Mouse (Mus musculus): ENCODE measurements at regions not wholly inside any gene's neighbourhood (a gene's known extent, or its start where the extent isn't known, plus 50 kb on each side); places are given as distances from the start of the nearest gene placed in this dataset.

DNA sequence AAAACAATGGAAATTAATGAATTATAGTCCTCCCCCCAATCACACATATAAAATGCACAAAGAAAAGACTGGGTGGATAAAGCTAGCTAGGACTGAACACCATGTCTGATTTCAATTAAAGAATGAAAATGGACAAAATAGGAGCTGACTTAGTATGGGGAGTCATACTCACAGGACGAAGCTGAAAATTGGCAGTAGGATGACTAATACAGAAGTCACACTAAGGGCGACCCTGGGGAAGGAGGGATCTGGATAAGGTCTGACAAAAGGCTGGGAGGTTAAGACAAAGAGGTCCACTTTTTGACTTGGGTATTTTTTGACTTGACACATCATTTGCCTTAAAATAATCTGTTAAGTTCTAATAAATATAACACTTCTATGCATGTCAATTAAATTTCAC, 170.2 kb upstream of the Rfx3 start:
- no peak for ATAC-seq
- Histone ChIP-seq H3K9ac (ENCODE audit: low read depth, low read length) (no peak overlapping the region), H3K4me1 (ENCODE audit: control insufficient read depth, insufficient read depth, low read length) (no peaks in the 10 kb centered on the region), H3K4me3 (ENCODE audit: low read length) (no peak overlapping the region), H3K27ac (ENCODE audit: low read length) (no peak overlapping the region), H3K4me2 (ENCODE audit: low read depth, low read length) (no peak overlapping the region), H3K9me3 (ENCODE audit: control insufficient read depth, low read length) (0 out of 2 replicates have a peak, but pooled peaks cover 5% of the 10 kb centered on the region), H3K36me3 (ENCODE audit: control insufficient read depth, insufficient read depth, low read length) (no peaks in the 10 kb centered on the region), H3K27me3 (replicated peaks; ENCODE audit: control insufficient read depth, insufficient read depth, low read length) (no peaks in the 10 kb centered on the region)
- 83% methylated on average over 2 of the region's 2 CpGs for WGBS

GRCm38 (mm10) chr19:28178114-28178513, 167.1 kb upstream of the Rfx3 start:
- ATAC-seq: no peak
- H3K9me3 ChIP-seq (ENCODE audit: control insufficient read depth, low read length): 0 out of 2 replicates have a peak, but pooled peaks cover 5% of the 10 kb centered on the region
- H3K4me3 ChIP-seq (ENCODE audit: low read length): no peak overlapping the region
- H3K9ac ChIP-seq (ENCODE audit: low read depth, low read length): no peak overlapping the region
- WGBS: 81% methylated on average over 6 of the region's 6 CpGs
- H3K4me1 ChIP-seq (ENCODE audit: control insufficient read depth, insufficient read depth, low read length): no peaks in the 10 kb centered on the region
- H3K27me3 ChIP-seq (replicated peaks; ENCODE audit: control insufficient read depth, insufficient read depth, low read length): no peaks in the 10 kb centered on the region
- no peaks in the 10 kb centered on the region for H3K36me3 ChIP-seq (ENCODE audit: control insufficient read depth, insufficient read depth, low read length)
- no peak overlapping the region for H3K4me2 ChIP-seq (ENCODE audit: low read depth, low read length)
- no peak overlapping the region for H3K27ac ChIP-seq (ENCODE audit: low read length)

DNA sequence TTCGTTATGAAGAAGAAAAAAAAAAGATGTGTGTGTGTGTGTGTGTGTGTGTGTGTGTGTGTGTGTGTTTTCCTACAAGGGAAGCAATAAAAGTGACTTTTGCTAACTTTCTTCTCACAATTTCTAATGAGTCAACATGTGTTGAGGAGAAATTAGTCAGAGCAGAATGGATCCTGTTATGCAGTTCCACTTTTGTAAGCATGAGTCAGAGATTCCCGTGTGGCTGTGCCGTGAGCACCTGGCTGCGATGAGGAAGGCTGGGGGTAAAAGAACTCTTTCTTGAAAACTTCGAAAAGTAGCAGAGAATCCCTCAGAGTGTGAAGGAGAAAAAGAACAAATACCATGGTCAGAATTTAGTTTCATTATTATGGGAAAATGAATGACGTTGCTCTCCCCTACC, 165.9 kb upstream of the Rfx3 start:
- 88% methylated on average over 6 of the region's 6 CpGs for WGBS
- H3K4me3 ChIP-seq (ENCODE audit: low read length): no peak overlapping the region
- 0 out of 2 replicates have a peak, but pooled peaks cover 5% of the 10 kb centered on the region for H3K9me3 ChIP-seq (ENCODE audit: control insufficient read depth, low read length)
- no peaks in the 10 kb centered on the region for H3K4me1 ChIP-seq (ENCODE audit: control insufficient read depth, insufficient read depth, low read length)
- no peak overlapping the region for H3K4me2 ChIP-seq (ENCODE audit: low read depth, low read length)
- no peak for ATAC-seq
- H3K27me3 ChIP-seq (replicated peaks; ENCODE audit: control insufficient read depth, insufficient read depth, low read length): no peaks in the 10 kb centered on the region
- no peaks in the 10 kb centered on the region for H3K36me3 ChIP-seq (ENCODE audit: control insufficient read depth, insufficient read depth, low read length)
- H3K9ac ChIP-seq (ENCODE audit: low read depth, low read length): no peak overlapping the region
- H3K27ac ChIP-seq (ENCODE audit: low read length): no peak overlapping the region

DNA sequence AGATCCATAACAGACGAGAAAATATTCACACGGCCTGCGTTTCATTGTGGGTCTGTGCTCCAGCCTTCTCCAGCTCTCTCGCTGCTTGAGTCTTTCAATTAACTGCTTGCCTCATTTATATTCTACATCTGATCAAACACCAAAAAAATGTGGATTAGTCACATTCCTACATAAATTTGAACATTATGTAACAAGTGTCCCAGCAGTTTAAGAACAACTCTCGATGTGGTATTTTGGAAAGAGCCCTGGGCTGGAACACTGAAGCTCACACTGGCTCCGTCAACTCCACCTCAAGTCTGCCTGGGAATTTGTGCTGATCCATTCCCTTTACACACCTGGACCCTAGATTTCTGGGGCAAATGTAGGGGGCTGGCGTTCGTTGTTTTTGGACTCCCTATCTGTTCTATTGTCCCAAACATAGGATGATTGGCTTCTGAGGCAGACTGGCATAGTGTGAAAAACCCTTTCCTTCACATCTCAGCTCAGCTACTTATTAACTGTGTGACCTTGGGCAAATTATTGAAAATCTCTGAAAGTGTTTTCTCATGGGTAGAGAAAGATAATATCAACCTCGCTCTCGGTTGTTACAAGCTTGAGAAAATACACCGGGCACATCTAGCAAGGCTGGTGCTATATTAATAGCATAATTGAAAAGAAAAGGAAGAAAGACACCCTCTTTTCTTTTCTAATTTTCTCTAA, 161.0 kb upstream of the Rfx3 start:
- H3K36me3 ChIP-seq (ENCODE audit: control insufficient read depth, insufficient read depth, low read length): no peaks in the 10 kb centered on the region
- H3K9ac ChIP-seq (ENCODE audit: low read depth, low read length): no peak overlapping the region
- no peaks in the 10 kb centered on the region for H3K4me1 ChIP-seq (ENCODE audit: control insufficient read depth, insufficient read depth, low read length)
- 88% methylated on average over 11 of the region's 11 CpGs for WGBS
- no peak overlapping the region for H3K4me2 ChIP-seq (ENCODE audit: low read depth, low read length)
- no peak overlapping the region for H3K27ac ChIP-seq (ENCODE audit: low read length)
- no peaks in the 10 kb centered on the region for H3K27me3 ChIP-seq (replicated peaks; ENCODE audit: control insufficient read depth, insufficient read depth, low read length)
- H3K9me3 ChIP-seq (ENCODE audit: control insufficient read depth, low read length): no peaks in the 10 kb centered on the region
- H3K4me3 ChIP-seq (ENCODE audit: low read length): no peak overlapping the region
- no peak for ATAC-seq

DNA sequence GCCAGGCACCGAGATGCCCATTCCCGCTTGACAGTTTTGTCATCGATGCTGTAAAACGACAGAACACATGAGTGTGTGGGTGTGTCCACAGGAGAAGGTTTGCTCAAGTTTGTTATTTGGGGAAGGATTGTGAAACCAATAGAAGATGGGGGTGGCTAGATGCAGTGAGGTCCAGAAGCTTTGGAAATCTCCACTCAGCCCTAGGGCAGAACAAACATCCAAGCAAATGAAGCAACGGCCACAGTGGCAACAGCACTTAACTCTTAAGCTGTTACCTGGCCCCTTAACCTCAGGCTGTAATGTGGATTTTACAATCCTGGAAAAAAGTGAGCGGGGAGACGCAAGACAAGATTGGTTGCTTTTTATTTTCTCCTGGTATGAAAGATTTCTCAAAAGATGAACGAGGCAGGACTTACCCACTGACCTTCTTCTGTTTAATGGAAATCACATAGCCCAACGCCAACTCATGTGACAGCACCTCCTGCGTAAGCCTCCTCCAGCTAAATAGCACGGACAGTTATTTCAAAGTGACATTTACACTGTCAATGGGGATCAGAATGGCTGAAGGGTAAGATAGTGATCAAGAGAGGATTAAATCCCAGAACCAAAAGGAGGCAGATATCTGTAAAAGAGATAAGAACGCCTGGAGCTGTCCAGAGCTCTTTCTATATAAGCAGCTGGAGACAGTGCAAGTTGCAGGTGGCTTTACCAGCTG, 156.6 kb upstream of the Rfx3 start:
- no peaks in the 10 kb centered on the region for H3K27me3 ChIP-seq (replicated peaks; ENCODE audit: control insufficient read depth, insufficient read depth, low read length)
- H3K36me3 ChIP-seq (ENCODE audit: control insufficient read depth, insufficient read depth, low read length): no peaks in the 10 kb centered on the region
- H3K9ac ChIP-seq (ENCODE audit: low read depth, low read length): no peak overlapping the region
- H3K4me2 ChIP-seq (ENCODE audit: low read depth, low read length): no peak overlapping the region
- no peak overlapping the region for H3K27ac ChIP-seq (ENCODE audit: low read length)
- WGBS: 71% methylated on average over 12 of the region's 12 CpGs
- ATAC-seq: no peak
- H3K4me1 ChIP-seq (ENCODE audit: control insufficient read depth, insufficient read depth, low read length): no peaks in the 10 kb centered on the region
- H3K9me3 ChIP-seq (ENCODE audit: control insufficient read depth, low read length): no peaks in the 10 kb centered on the region
- no peak overlapping the region for H3K4me3 ChIP-seq (ENCODE audit: low read length)

GRCm38 (mm10) chr19:28166626-28167025, 155.7 kb upstream of the Rfx3 start:
- no peak overlapping the region for H3K27ac ChIP-seq (ENCODE audit: low read length)
- H3K9me3 ChIP-seq (ENCODE audit: control insufficient read depth, low read length): no peaks in the 10 kb centered on the region
- no peak overlapping the region for H3K4me2 ChIP-seq (ENCODE audit: low read depth, low read length)
- no peak for ATAC-seq
- H3K36me3 ChIP-seq (ENCODE audit: control insufficient read depth, insufficient read depth, low read length): no peaks in the 10 kb centered on the region
- 86% methylated on average over 7 of the region's 7 CpGs for WGBS
- H3K27me3 ChIP-seq (replicated peaks; ENCODE audit: control insufficient read depth, insufficient read depth, low read length): no peaks in the 10 kb centered on the region
- no peaks in the 10 kb centered on the region for H3K4me1 ChIP-seq (ENCODE audit: control insufficient read depth, insufficient read depth, low read length)
- H3K4me3 ChIP-seq (ENCODE audit: low read length): no peak overlapping the region
- no peak overlapping the region for H3K9ac ChIP-seq (ENCODE audit: low read depth, low read length)

DNA sequence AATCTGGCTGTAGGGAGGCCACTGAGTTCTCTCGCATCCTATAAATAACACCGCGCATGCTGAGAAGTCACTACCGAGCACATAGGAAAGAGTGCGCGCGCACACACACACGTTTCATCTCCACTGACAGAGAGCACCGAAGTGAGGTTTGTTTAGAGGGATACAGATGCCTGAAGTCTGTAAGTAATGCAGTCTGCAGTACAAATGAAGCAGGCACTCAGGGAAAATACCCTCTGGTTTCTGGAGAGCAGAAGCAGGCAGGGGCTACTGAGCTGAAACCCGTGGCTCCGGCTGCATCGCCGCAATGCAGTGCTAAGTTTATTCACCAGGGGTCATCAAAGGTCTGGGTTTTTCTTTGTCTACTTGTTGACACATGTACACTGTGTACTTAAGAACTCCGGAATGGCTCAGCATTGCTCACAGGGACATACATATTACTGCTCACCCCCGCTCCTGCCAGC, 155.0 kb upstream of the Rfx3 start:
- Histone ChIP-seq H3K4me3 (ENCODE audit: low read length) (peak overlapping the region; percentile 29; the same call in 1 of the 2 replicates), H3K9ac (ENCODE audit: low read depth, low read length) (no peak overlapping the region; the same call in 1 of the 2 replicates), H3K27me3 (replicated peaks; ENCODE audit: control insufficient read depth, insufficient read depth, low read length) (no peaks in the 10 kb centered on the region), H3K4me2 (ENCODE audit: low read depth, low read length) (peak overlapping the region; percentile 45), H3K9me3 (ENCODE audit: control insufficient read depth, low read length) (no peaks in the 10 kb centered on the region), H3K36me3 (ENCODE audit: control insufficient read depth, insufficient read depth, low read length) (no peaks in the 10 kb centered on the region), H3K27ac (ENCODE audit: low read length) (no peak overlapping the region), H3K4me1 (ENCODE audit: control insufficient read depth, insufficient read depth, low read length) (no peaks in the 10 kb centered on the region)
- WGBS: 29% methylated on average over 15 of the region's 15 CpGs
- peak; percentile 80 for ATAC-seq

DNA sequence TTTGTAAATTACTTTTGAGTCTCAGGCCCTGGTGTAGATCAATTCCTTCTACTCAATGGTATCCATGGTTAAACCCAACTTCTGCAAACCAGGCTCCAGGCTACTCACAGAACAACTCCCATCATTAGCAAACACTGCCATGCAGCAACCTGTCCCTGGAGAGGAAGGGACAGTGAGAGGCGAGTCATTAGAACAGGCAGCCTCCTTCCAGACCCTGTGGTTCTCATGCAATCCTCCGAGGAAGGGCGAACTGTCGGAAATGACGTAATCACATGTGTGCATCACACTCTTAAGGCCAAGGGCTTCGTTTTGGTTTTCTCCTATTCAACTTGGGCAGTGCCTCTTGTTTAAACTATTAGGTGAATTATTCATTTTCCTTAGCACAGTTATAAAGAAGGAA, 152.2 kb upstream of the Rfx3 start:
- Histone ChIP-seq H3K4me1 (ENCODE audit: control insufficient read depth, insufficient read depth, low read length) (no peaks in the 10 kb centered on the region), H3K36me3 (ENCODE audit: control insufficient read depth, insufficient read depth, low read length) (no peaks in the 10 kb centered on the region), H3K4me2 (ENCODE audit: low read depth, low read length) (no peak overlapping the region), H3K4me3 (ENCODE audit: low read length) (no peak overlapping the region), H3K27ac (ENCODE audit: low read length) (no peak overlapping the region), H3K27me3 (replicated peaks; ENCODE audit: control insufficient read depth, insufficient read depth, low read length) (no peaks in the 10 kb centered on the region), H3K9ac (ENCODE audit: low read depth, low read length) (no peak overlapping the region), H3K9me3 (ENCODE audit: control insufficient read depth, low read length) (no peaks in the 10 kb centered on the region)
- WGBS: 85% methylated on average over 6 of the region's 6 CpGs
- no peak for ATAC-seq

GRCm38 (mm10) chr19:28160582-28160981, 149.6 kb upstream of the Rfx3 start:
- H3K36me3 ChIP-seq (ENCODE audit: control insufficient read depth, insufficient read depth, low read length): no peaks in the 10 kb centered on the region
- H3K4me1 ChIP-seq (ENCODE audit: control insufficient read depth, insufficient read depth, low read length): no peaks in the 10 kb centered on the region
- no peak overlapping the region for H3K27ac ChIP-seq (ENCODE audit: low read length)
- no peaks in the 10 kb centered on the region for H3K9me3 ChIP-seq (ENCODE audit: control insufficient read depth, low read length)
- no peaks in the 10 kb centered on the region for H3K27me3 ChIP-seq (replicated peaks; ENCODE audit: control insufficient read depth, insufficient read depth, low read length)
- 74% methylated on average over 4 of the region's 4 CpGs for WGBS
- no peak for ATAC-seq
- H3K9ac ChIP-seq (ENCODE audit: low read depth, low read length): no peak overlapping the region
- H3K4me2 ChIP-seq (ENCODE audit: low read depth, low read length): no peak overlapping the region
- no peak overlapping the region for H3K4me3 ChIP-seq (ENCODE audit: low read length)
